Mouse (Mus musculus) layer of hippocampus, postnatal 14 days (tissue): ENCODE data around the gene Sprtn. TPM values are rescaled to one million over a fixed set of nuclear protein-coding genes. Genes with fewer than 3 reads are reported as not detected.

ENCODE experiments used
- DNase-seq, 2 experiments: peaks; one replicate each; pipeline ENCODE4 v3.0.0; 2021 to 2022; ENCODE audit warnings: low spot score in 2 of 2, mixed read lengths in 1 of 2
- long read RNA-seq, 2 experiments: library from polyadenylated mRNA; stranded (forward); transcript quantifications; one replicate each; pipeline ENCODE4 v2.0.0; 2021
- total RNA-seq, 2 experiments: library from RNA; stranded (reverse); gene quantifications; 2 replicates each; pipeline ENCODE4 v1.2.3; 2021

The Sprtn gene
- 10 to 100 TPM; 12.8 to 14.3 TPM for total RNA-seq
- long read RNA-seq, experiment 1, full-length matches to known transcripts = 3 of 5 reads
- long read RNA-seq, experiment 1, partial matches to known transcripts = 1 of 5 reads
- long read RNA-seq, experiment 1, other reads (novel, unspliced or antisense) = 1 of 5 reads
- long read RNA-seq, experiment 2, full-length matches to known transcripts = 1 of 5 reads
- long read RNA-seq, experiment 2, partial matches to known transcripts = 0 of 5 reads
- long read RNA-seq, experiment 2, other reads (novel, unspliced or antisense) = 4 of 5 reads

DNA sequence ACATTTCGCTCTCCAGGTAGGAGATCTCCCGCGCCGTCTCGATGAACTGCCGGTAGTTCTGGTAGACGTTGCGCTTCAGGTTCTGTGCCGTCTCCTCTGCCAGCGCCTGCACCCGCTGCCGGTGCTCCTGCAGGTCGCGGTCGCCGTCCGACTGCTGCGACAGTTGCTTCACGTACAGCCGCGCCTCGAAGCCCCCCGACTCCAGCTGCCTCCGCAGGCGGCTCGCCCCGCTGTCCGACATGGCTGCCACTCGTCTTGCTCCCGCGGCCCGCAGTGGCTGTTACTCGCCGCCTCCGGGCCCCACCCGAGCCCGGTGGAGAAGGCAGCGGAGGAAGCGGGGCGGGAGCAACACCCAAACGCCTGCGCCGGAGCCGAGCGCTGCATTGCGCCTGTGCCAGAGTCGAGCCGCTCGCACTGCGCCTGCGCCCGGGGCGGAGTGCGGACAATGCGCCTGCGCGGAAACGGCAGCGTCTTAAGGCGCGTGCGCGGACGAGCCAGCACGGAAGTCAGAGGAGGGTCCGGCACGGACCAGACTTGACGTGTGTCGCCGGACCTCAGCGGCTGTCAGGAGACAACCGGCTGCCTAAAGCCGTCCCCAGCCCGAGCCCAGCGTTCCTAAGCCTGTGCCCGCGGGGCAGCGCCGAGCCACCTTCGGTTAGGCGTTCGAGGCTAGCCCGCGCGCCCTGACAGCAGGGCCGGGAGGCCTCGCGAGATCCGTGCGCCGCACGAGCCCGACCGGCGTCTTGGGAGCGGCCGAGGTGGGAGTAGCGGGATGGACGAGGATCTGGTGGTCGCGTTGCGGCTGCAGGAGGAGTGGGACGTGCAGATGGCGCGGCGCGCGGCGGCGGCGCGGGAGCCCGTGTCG lies at the start of gene Sprtn, which contains the start of gene Exoc8:
Gene Sprtn, plus strand, starts transcription at position 501 of the 865 bp plus-strand sequence.
Gene Exoc8, minus strand, starts transcription at position 320 of the 865 bp plus-strand sequence.
- peak; percentile 98 to 99 for DNase-seq

DNA sequence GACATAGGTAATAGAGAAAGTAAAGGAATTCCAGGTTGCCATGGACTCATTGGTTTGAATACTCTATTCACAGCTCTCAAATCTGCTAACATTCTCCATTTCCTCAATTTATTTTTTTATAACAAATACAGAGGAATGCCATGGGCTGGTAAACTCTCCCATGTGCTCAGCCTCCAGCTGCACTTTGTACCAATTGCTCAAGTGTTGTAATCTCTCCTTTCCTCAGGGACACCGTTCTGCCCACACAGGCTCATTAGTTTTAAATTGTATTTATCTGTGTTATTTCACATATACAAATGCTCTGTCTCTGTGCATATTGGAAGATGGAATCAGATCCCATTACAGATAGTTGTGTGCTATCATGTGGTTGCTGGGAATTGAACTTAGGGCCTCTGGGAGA lies 44.2 kb upstream of the Sprtn start:
- no peak for DNase-seq

DNA sequence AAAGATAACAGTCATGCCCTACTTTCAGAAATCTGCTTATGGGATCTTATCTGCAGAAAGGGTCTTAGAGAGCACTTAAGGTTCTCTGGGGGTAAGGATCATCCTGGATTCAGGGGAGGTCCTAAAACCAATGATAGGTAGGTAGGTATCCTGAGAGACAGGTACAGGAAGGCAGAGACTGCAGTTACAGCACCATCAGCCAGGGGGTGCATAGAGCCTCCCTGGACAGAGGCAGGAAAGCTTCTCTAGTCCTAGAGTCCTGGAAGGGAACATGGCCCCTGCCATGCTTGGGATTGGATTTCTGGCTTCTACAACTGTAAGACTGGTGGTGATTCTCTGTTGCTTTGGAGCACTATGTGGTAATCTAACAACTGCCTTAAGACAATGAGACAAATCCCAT lies 38.2 kb upstream of the Sprtn start:
- DNase-seq = no peak

GRCm38 (mm10) chr8:124860188-124860587 lies 37.5 kb upstream of the Sprtn start:
- DNase-seq = no peak

GRCm38 (mm10) chr8:124862321-124863162 lies 35.1 kb upstream of the Sprtn start, which contains the start of the genes Gnpat and 2810004N23Rik:
TSS of gene Gnpat (plus strand) at chr8:124863033.
TSS of gene 2810004N23Rik (minus strand) at chr8:124863120.
- DNase-seq = peak; percentile 95

GRCm38 (mm10) chr8:124863163-124863677 lies 34.5 kb upstream of the Sprtn start:
- DNase-seq = no peak

GRCm38 (mm10) chr8:124863729-124864128 lies 34.0 kb upstream of the Sprtn start:
- DNase-seq = no peak

DNA sequence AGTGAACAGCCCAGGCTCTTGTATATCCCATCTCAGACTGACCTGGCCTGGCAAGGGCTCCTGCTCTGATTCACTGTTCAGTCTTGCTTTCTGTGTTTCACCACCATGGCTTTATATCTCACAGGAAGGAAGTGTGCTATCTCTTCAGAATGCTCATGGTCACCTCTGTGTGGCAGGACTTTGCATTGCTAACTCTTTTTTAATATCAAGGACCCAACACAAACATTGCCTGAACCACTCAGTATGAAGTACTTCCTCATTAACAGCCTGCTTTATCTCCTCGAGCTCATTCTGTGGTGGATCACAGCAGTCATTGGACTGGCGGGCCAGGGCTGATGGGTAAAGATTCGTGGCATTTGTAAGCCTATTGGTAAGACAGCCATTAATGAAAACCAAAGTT lies 31.0 kb upstream of the Sprtn start:
- DNase-seq = no peak

DNA sequence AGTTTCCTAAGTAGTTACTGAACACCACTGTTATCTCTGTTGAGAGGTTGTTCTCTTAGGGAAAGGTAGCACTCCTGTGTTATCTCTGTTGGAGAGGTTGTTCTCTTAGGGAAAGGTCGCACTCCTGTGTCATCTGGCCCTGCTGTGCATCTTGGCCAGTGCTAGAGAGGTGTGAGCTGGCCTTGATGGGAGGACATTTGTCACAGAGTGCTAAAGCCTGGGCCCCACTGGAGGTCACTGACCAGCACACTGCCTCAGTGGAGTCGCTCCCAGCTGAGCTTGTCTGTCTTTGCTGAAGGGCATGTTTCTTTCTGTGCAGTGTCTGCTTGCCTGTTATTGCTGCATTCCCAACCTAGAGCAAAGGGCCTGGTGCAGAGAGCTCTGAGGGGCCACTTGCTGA lies 30.6 kb upstream of the Sprtn start:
- DNase-seq = no peak

DNA sequence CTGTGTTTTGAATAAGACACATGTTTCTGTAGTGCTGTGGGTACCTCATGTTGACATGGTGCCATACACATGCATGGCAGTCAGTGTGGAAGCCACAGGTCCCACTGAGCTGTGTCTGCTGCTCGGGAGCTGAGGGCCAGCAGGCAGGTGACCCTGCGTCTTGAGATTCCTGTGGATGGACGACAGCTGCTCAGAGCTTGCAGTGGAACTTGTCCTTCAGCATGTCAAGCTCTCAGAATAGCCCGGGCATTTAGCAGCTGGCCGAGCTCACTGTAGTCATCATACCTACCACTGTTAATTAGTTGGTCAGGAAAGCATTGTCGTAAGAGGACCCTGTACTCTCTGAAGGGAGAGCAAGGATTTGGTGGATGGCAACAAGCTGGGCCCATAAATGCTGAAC lies 28.0 kb upstream of the Sprtn start:
- no peak for DNase-seq

- DNase-seq = no peak
Measured at GRCm38 (mm10) chr8:124871474-124871873, 26.2 kb upstream of the Sprtn start.

GRCm38 (mm10) chr8:124872081-124872480 lies 25.6 kb upstream of the Sprtn start:
- DNase-seq = no peak

DNA sequence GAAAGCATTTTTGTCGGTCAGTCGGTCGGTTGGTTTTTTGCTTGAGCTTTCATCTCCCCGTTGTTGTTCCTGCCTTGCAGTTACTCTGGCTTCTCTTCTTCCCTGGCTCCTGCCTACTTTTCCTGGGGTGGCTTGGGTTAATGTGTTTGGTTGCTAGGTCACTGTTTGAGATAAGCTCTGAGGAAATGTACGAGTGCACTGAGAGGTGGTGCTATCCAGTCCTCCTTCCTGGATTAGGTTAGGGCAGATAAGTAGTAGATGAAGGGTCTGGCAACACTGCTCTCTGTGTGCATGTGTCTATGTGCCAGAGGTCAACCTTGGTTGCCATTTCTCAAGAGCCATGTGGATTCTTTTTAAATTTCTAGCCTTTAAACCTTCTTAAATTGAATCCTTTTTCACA lies 25.0 kb upstream of the Sprtn start:
- no peak for DNase-seq

DNA sequence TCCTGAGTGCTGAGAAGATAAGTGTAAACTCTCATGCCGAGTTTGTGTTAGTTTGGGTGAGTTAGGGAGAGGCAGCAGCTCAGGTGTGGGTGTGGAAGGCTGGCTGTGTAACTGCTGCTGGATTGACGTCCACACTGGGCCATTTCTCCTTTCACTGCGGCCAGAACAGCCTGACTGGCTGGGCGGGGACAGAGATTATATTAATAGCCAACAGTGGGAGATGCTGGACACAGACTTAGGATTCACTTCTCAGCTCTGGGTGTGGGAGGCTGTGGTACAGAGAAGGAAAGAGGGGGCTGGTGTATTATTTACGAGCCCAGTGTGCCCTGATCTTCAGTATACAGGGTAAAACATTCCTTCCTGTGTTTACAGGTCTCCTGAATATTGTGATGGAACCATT lies 19.5 kb upstream of the Sprtn start:
- DNase-seq = no peak

DNA sequence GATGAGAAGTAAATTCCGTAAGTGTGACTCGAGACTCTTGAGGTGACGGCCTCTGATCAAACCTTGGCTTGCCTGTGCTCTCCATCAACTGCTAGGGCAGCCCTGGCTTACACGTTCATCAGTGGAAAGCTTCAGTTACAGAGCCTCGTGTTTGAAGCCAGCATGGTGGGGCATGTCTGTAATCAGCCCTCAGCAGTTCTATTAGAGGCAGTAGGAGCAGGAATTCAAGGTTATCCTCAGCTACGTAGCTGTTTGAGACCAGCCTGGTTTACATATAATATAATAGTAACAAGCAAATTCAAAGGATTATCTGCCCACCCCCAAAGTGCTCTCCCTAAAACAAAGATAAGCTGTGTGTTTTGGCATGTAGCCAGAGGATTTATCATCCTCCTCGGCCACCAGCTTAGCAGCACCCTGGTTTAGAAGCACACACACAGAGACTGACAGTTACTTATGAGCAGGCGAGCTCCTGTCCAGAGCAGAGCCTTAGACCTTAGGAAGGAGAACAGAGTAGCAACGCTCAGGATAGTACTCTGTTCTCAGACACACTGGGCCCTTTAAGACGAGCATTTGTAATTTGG lies 18.6 kb upstream of the Sprtn start:
- DNase-seq = no peak

- no peak for DNase-seq
Measured at GRCm38 (mm10) chr8:124888385-124888784, 9.3 kb upstream of the Sprtn start.

- no peak for DNase-seq
Measured at GRCm38 (mm10) chr8:124892596-124892995, 5.1 kb upstream of the Sprtn start.

DNA sequence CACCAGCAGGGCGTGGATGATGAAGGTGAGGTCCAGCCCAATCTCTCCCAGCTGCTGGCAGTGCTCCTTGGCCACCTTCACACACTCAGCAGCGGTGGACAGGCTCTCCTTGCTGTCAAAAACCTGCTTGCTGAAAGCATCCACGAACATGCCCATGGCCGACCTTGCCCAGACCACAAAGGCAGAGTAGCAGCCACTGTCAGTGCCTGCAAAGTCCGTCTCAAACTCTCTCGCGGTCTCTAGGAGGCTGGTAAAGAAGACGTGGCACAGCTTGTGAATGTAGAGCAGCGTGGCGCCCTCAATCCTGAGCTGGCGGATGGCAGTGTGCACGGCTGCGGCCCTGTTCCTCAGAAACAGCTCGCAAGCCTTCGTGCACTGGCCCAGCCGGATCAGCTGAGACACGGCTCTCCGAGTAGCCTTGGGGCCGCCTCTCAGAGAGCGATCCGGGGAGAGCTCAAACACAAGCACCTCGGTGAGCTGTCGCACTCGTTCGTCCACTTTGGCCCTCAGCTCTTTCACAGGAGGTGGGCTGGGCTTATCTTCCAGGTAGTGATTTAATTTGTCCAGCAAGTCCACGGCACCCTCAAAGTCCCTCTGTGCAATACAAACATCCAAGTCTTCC lies 1.6 kb upstream of the Sprtn start:
- no peak for DNase-seq

DNA sequence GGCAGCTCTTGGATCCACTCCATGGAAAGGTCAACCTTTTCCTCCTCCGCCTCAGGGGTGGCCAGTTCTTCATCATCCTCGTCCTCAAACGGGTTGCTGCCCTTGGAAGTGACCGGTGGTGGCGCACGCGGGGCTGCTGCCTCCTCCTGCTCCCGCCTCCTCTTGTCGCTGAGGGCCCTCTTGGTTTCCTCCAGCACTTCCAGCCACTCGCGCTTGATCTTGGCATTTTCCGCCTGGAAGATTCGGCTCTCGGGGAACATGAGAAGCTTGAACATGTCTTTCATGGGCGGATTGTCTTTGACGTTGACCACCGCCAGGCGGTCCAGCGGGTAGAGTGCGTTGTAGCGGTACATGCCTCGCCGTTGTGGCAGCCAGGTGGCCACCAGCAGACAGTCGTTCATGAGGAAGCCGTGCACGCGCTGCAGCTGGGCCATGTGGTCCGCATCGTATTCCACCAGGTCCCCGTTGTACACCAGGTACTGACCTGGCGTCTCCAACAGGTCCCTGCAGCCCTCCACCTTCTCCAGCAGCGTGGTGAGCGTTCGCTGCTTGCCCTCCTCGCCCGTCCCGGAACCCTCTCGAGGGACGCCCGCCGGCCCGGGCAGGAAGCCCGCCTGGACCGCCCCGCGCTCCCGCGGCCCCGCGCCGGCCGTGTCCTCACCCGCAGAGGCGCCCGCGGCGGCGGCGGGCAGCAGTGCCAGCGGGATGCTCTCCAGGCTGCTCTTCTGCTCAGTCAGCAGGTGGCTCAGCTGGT lies 877 bp upstream of the Sprtn start:
- DNase-seq = peak; percentile 68 to 71
